Mouse (Mus musculus) left cerebral cortex, postnatal 10 days (tissue): Measurements from ENCODE around the gene Xlr5b. TPM values are rescaled to one million over a fixed set of nuclear protein-coding genes. Genes with fewer than 3 reads are reported as not detected.
"Not testable (repeated sequence)": the region's sequence is repeated elsewhere in the genome, so short reads cannot be mapped to it uniquely, and the experiment has no call there.

Experiments
- DNase-seq, 2 experiments: peaks; one replicate each; pipeline ENCODE4 v3.0.0; 2021 to 2022; ENCODE audit warnings: low spot score in 2 of 2, mixed read lengths in 1 of 2; ENCODE audit errors: extremely low spot score in 1 of 2
- intact Hi-C: fragments of 180-260 bp; cut with DNase I; formaldehyde crosslinking; loops from one replicate; pipeline ENCODE4 v1.15.1; 2025
- total RNA-seq, 2 experiments: library from RNA; stranded (reverse); gene quantifications; 2 replicates each; pipeline ENCODE4 v1.2.3; 2021

Xlr5b gene
- not detected for total RNA-seq

- DNase-seq, intact Hi-C loops: not testable (repeated sequence)
Observed at GRCm38 (mm10) chrX:73148496-73148895, at the start of gene Xlr5b. Gene Xlr5b (plus strand): TSS chrX:73148796.

- intact Hi-C loops, DNase-seq: not testable (repeated sequence)
Observed at GRCm38 (mm10) chrX:73116747-73117146, 31.8 kb upstream of the Xlr5b start, which contains the start of gene Gm14685. Gene Gm14685 (plus strand): TSS chrX:73117047.

- intact Hi-C loops = not testable (repeated sequence)
Observed at GRCm38 (mm10) chrX:73122859-73123829, 25.5 kb upstream of the Xlr5b start.

GRCm38 (mm10) chrX:73143218-73143618, 5.4 kb upstream of the Xlr5b start:
- intact Hi-C loops, DNase-seq: not testable (repeated sequence)

More at GRCm38 (mm10) chrX:73122859-73123829, 25.5 kb upstream of the Xlr5b start:
- not testable (repeated sequence) for DNase-seq

- DNase-seq, intact Hi-C loops: not testable (repeated sequence)
Observed at GRCm38 (mm10) chrX:73149350-73149749, 754 bp downstream of the Xlr5b start, which contains the start of gene DXBay18. Gene DXBay18 (minus strand): TSS chrX:73149450.

- DNase-seq, intact Hi-C loops: not testable (repeated sequence)
Observed at GRCm38 (mm10) chrX:73176889-73177288, 28.3 kb downstream of the Xlr5b start, which contains the start of gene Spin2d. Gene Spin2d (minus strand): TSS chrX:73176989.

GRCm38 (mm10) chrX:73191934-73192333, 43.3 kb downstream of the Xlr5b start, which contains the start of gene Xlr3b:
Gene Xlr3b (plus strand): TSS chrX:73192207.
- intact Hi-C loops = not testable (repeated sequence)
- peak in 1 of 2 experiments; percentile 20 for DNase-seq

Other genes with a start within 250 kb of the Xlr5b start
- gene Cetn2, start 230.4 kb upstream of the Xlr5b start, total RNA-seq = 10 to 100 TPM; 54.1 to 55.2 TPM
- gene Nsdhl, start 230.2 kb upstream of the Xlr5b start, total RNA-seq = 10 to 100 TPM; 47.7 to 52.7 TPM
- 1 to 10 TPM in 1 of 2 experiments, under 1 TPM in 1; 0.90 to 1.0 TPM for gene Zfp185, start 161.5 kb upstream of the Xlr5b start, total RNA-seq
- gene Pnma5, start 111.7 kb upstream of the Xlr5b start, total RNA-seq = under 1 TPM; 0.41 to 0.59 TPM
- 10 to 100 TPM; 28.7 to 30.8 TPM for gene Pnma3, start 84.0 kb upstream of the Xlr5b start, total RNA-seq
- under 1 TPM in 1 of 2 experiments, not detected in 1; 0.91 TPM for gene Xlr4a, start 66.3 kb upstream of the Xlr5b start, total RNA-seq
- gene Xlr3a, start 51.7 kb upstream of the Xlr5b start, total RNA-seq = 1 to 10 TPM in 1 of 2 experiments, under 1 TPM in 1; 0.51 to 4.8 TPM
- 1 to 10 TPM; 1.5 to 1.9 TPM for gene Gm14685, start 31.7 kb upstream of the Xlr5b start, total RNA-seq
- 1 to 10 TPM in 1 of 2 experiments, under 1 TPM in 1; 0.91 to 1.4 TPM for gene DXBay18, start 654 bp downstream of the Xlr5b start, total RNA-seq
- gene Spin2d, start 28.2 kb downstream of the Xlr5b start, total RNA-seq = not detected
- 1 to 10 TPM; 1.2 to 9.8 TPM for gene Xlr3b, start 43.4 kb downstream of the Xlr5b start, total RNA-seq
- gene Xlr4b, start 65.5 kb downstream of the Xlr5b start, total RNA-seq = 1 to 10 TPM in 1 of 2 experiments, under 1 TPM in 1; 0.45 to 1.1 TPM
- 10 to 100 TPM; 14.3 to 15.1 TPM for gene F8a, start 79.5 kb downstream of the Xlr5b start, total RNA-seq
- under 1 TPM in 1 of 2 experiments, not detected in 1; 0.90 TPM for gene Xlr4c, start 94.3 kb downstream of the Xlr5b start, total RNA-seq
- gene Xlr3c, start 116.6 kb downstream of the Xlr5b start, total RNA-seq = not detected
- not detected for gene Xlr5a, start 144.2 kb downstream of the Xlr5b start, total RNA-seq
- not detected for gene Xlr5c, start 144.2 kb downstream of the Xlr5b start, total RNA-seq
- not detected for gene Gm45015, start 188.0 kb downstream of the Xlr5b start, total RNA-seq
- 10 to 100 TPM; 16.8 to 17.5 TPM for gene Zfp275, start 193.8 kb downstream of the Xlr5b start, total RNA-seq
- gene Gm18336, start 249.9 kb downstream of the Xlr5b start, total RNA-seq = under 1 TPM; 0.19 to 0.24 TPM